Mouse (Mus musculus) left cerebral cortex, postnatal 4 days (tissue): ENCODE data around the gene Pan3. TPM values are rescaled to one million over a fixed set of nuclear protein-coding genes. Genes with fewer than 3 reads are reported as not detected.

Experiments used
- total RNA-seq, 2 experiments: library from RNA; stranded (reverse); gene quantifications; 2 replicates each; pipeline ENCODE4 v1.2.3; 2021

Gene Pan3
- total RNA-seq, 2 experiments from 2014 or later: 90.3 to 107 TPM

Other genes with a start within 250 kb of the Pan3 start
- 1 to 10 TPM; 1.3 to 1.8 TPM for gene Gsx1, start 241.5 kb upstream of the Pan3 start, total RNA-seq
- gene Pdx1, start 160.2 kb upstream of the Pan3 start, total RNA-seq: not detected
- not detected for gene Cdx2, start 122.9 kb upstream of the Pan3 start, total RNA-seq
- gene Urad, start 107.7 kb upstream of the Pan3 start, total RNA-seq: not detected
- gene Flt3, start 29.7 kb upstream of the Pan3 start, total RNA-seq: under 1 TPM; 0.42 to 0.64 TPM